Mouse (Mus musculus) lung, postnatal 36 days (tissue): ENCODE measurements around the gene Pcbp4.
"Not testable (repeated sequence)": the region's sequence is repeated elsewhere in the genome, so short reads cannot be mapped to it uniquely, and the experiment has no call there.

Experiments used
- DNase-seq: peaks from one replicate; pipeline ENCODE4 v3.0.0; 2022; ENCODE audit warnings: mixed read lengths

Gene Pcbp4

GRCm38 (mm10) chr9:106483606-106484005 lies 30.5 kb downstream of the Pcbp4 start:
- DNase-seq, result no peak

DNA sequence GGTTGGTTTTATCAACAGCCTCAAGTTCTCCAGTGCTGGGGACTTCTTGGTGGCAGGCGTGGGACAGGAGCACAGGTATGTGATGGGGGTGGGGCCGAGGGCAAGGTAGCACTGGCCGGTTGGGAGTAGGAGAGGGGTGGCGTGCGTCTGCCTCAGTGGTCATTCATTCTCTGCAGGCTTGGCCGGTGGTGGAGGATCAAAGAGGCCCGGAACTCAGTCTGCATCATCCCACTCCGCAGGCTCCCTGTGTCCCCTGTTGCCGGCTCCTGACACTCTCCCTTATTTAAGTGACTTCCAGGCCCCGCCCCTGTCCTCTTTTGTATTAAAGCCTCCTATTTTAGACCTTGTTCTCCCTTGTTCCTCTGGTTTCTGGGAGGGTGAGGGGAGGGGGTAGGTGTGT lies 32.0 kb downstream of the Pcbp4 start:
- DNase-seq, result no peak

DNA sequence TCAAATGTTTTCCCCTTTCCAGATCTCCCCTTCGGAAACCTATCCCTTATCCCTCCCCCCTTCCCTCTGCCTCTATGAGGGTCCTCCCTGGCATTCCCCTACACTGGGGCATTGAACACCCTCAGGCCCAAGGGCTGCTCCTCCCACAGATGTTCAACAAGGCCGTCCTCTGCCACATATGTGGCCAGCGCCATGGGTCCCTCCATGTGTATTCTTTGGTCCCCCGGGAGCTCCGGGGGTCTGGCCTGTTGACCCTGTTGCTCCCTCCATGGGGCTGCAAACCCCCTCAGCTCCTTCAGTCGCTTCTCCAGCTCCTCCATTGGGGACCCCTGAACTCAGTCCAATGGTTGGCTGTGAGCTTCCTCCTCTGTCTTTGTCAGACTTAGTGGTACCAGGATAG lies 34.5 kb downstream of the Pcbp4 start:
- not testable (repeated sequence) for DNase-seq

DNA sequence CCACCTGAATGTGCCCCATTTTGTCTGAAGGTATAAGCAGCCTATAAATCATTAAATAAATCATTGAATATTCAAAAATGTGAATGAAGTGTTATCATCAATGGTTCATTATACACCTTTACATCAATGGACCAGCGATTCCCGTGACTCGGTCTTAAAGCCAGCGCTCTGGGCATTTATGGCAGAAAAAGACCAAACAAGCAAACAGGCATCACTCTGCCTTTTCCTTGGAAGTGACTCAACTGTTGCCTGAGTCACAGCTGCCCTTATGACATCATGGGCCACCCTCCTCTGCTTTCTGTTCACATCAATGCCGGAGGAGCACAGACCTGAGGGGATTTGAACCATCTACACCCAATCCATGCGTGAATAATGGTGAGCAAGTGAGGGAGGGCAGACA lies 46.6 kb downstream of the Pcbp4 start, which contains the start of gene Iqcf1:
Iqcf1 (plus strand) TSS at position 301 of the 400 bp plus-strand sequence.
- DNase-seq, result no peak

DNA sequence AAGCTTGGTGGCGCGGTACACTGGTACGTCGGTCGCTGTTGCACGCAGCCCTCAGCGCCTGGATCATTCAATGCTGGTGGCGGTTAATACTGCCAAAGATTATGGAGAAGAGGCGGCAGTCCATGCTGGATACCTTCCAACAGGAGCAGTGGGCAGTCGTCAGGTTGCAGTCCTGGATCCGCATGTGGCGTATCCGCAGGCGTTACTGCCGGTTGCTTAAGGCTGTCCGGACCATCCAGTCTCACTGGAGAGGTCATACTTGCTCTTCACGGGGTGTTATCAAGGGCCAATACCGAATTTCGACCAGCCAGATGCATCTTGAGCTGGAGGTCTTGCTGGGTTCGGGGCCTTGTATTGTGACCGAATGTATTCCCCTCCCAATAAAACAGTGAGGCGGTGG lies 48.8 kb downstream of the Pcbp4 start:
- DNase-seq, result no peak

DNA sequence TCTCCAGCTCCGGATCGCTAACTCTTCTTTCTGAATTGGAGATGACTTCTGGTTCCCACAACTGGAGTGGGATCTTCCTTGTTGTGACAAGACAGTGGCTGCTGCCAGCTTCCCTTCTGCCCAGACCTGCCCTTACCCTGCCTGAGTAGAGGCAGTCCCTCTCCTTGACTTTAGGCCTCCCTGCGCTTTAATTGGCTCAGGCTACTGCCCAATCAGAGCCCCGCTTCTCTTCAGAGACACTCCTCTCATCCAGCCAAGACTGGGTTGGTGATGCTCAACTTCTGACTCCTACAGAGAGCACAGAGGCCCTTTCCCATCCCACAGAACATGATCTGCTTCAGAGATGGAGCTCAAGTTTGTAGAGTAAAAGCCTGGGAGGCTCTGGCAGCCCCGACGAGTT lies 51.2 kb downstream of the Pcbp4 start:
- no peak for DNase-seq

DNA sequence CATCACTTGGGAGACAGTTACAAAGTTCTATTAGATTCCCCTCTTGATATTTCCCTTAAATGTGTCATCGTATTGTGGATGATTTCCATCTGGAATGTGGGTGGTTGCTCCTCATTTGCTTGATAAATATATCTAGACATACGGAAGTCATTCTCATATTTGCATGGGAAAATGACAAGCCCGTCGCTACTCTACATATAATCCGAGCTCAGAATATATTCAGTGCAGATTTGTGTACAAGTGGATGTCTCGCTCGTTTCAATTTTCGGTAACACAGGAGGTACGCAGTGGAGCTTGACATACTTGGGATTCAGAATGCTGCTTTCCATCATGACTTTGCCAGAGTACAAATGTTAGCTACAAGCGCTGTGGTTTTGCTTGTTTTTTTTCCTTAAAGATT lies 56.3 kb downstream of the Pcbp4 start:
- DNase-seq, result no peak

DNA sequence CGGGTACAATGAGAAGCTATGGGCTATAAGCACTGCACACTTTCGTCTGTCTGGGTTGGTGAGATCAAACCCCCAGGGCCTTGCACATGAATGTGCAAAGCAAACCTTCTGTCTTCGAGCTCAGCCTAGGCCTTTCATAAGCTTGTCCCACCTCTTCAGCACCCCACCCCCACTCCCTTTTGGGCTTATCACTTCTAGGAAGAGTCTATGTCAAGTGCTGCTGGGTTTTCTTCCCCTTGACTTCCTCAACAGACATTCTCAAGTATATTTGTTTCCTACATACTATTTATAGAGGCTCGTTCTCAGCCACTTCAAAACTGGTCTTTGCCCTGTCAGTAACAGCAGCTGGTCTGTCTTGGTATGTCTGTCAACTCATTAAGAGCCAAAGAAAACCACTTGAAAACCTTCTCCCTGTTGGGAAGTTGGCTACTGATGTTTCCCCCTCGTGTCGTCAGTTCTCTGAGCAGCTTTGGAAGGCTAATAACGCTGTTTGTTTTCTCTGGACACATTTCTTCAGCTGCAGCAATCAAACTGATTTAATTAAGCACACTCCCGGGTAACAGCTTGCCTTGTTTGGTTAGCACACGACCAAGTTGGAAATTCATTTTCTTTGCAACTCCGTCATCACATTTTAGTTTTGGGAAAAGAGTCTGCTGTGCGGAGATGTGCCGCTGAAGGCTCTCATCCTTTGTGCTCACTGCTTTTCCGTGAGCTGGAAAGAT lies 59.8 kb downstream of the Pcbp4 start:
- DNase-seq, result peak; percentile 36

GRCm38 (mm10) chr9:106513566-106513965 lies 60.5 kb downstream of the Pcbp4 start:
- DNase-seq, result no peak
